ENCODE assay signal across 10 mouse cellular contexts in the genomic region with DNA sequence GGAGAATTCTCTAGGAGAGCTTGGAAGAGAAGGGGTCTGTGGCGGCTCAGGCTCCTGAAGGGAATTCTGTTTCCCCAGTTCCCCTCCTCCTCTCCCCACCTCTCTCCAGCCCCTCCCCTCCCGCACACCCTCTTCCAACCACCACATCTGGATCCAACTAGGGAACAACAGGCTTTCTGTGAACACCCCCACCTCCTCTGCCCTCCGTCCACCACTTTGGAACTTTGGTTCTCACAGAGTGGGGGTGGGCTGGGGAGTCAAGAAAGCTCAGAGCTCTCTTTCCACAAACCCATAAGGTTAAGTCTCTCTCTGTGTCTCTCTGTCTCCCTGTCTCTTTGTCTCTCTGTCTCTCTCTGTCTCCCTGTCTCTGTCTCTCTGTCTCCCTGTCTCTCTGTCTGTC. TPM values are rescaled to one million over a fixed set of nuclear protein-coding genes. Genes with fewer than 3 reads are reported as not detected.
A peak's percentile ranks its signal among the peaks of the same experiment; 100 is the strongest.
DNase-seq lines count a peak whose midpoint lies in the region; ATAC-seq and TF ChIP-seq lines count a peak whose summit lies in the region.
"Had no signal": no experiment of that assay in that cellular context is flagged by ENCODE, and none has a peak within 500 bp of the region (broad histone marks: within the 10 kb centered on the region; RNA-seq: fewer than 3 reads in every experiment).

No protein-coding gene starts in this region.

- peak overlapping the region; percentile 55 for H3K27ac ChIP-seq in heart, embryonic 11.5 days (ENCODE audit: low read depth, low read length)
- peak overlapping the region; percentile 51 for H3K27ac ChIP-seq in lung, embryonic 16.5 days (ENCODE audit: low read length)
- H3K27ac ChIP-seq in limb, embryonic 11.5 days (replicated peaks; ENCODE audit: low read depth, low read length) = peak overlapping the region; percentile 99
- H3K27ac ChIP-seq in stomach, postnatal 0 days (replicated peaks) = peak overlapping the region; percentile 45

- TF ChIP-seq EP300 in stomach, postnatal 0 days (optimal IDR thresholded peaks at IDR 0.05) = no peak

- no peak for DNase-seq in heart, postnatal 14 days
- DNase-seq in lung, postnatal 14 days = no peak
- peak; percentile 89 for DNase-seq in limb, embryonic 11.5 days (ENCODE audit: low spot score)
- DNase-seq in stomach, postnatal 0 days (ENCODE audit: low spot score) = no peak
- no peak for DNase-seq in right cerebral cortex, postnatal 36 days (ENCODE audit: low spot score in 2 of 2)
- DNase-seq in cerebellum, adult 9-11 months = no peak
- DNase-seq: lung, adult 2 months had no signal

- H3K27me3 ChIP-seq in heart, embryonic 11.5 days (ENCODE audit: control insufficient read depth, insufficient read depth, low read length) = no peaks in the 10 kb centered on the region
- no peaks in the 10 kb centered on the region for H3K27me3 ChIP-seq in lung, embryonic 16.5 days (ENCODE audit: control insufficient read depth, insufficient read depth, low read depth, low read length)
- no peaks in the 10 kb centered on the region for H3K27me3 ChIP-seq in limb, embryonic 11.5 days (ENCODE audit: control insufficient read depth, insufficient read depth, low read length)
- no peaks in the 10 kb centered on the region for H3K27me3 ChIP-seq in stomach, postnatal 0 days (ENCODE audit: control insufficient read depth, insufficient read depth, low read length)

- H3K4me2 ChIP-seq in heart, embryonic 11.5 days = no peak overlapping the region
- no peak overlapping the region for H3K4me2 ChIP-seq in lung, embryonic 16.5 days (ENCODE audit: low read depth, low read length)
- peak overlapping the region; percentile 36 for H3K4me2 ChIP-seq in limb, embryonic 11.5 days (ENCODE audit: low read depth, severe bottlenecking)
- H3K4me2 ChIP-seq in stomach, postnatal 0 days (replicated peaks; ENCODE audit: low read depth) = no peak overlapping the region

- no peak overlapping the region for H3K4me3 ChIP-seq in heart, embryonic 11.5 days (ENCODE audit: low read depth, low read length)
- no peak overlapping the region for H3K4me3 ChIP-seq in lung, embryonic 16.5 days (ENCODE audit: low read length)
- H3K4me3 ChIP-seq in limb, embryonic 11.5 days (ENCODE audit: low read depth, low read length) = no peak overlapping the region
- no peak overlapping the region for H3K4me3 ChIP-seq in stomach, postnatal 0 days (ENCODE audit: low read depth, low read length)

- no peak for TF ChIP-seq CTCF in stomach, postnatal 0 days (IDR thresholded peaks at IDR 0.05; ENCODE audit: low read depth)

- H3K36me3 ChIP-seq in heart, embryonic 11.5 days (ENCODE audit: control insufficient read depth, insufficient read depth, low read length) = no peaks in the 10 kb centered on the region
- H3K36me3 ChIP-seq in lung, embryonic 16.5 days (ENCODE audit: control insufficient read depth, insufficient read depth, low read length) = no peaks in the 10 kb centered on the region
- no peaks in the 10 kb centered on the region for H3K36me3 ChIP-seq in limb, embryonic 11.5 days (ENCODE audit: control insufficient read depth, insufficient read depth, low read length)
- H3K36me3 ChIP-seq in stomach, postnatal 0 days (ENCODE audit: control insufficient read depth, insufficient read depth, low read length) = no peaks in the 10 kb centered on the region

- intact Hi-C loops in heart, postnatal 14 days (cut with DNase I) = no loop called here

- H3K4me1 ChIP-seq in heart, embryonic 11.5 days (ENCODE audit: control insufficient read depth, insufficient read depth, low read length) = peaks cover 4% of the 10 kb centered on the region; the same call in 1 of the 2 replicates
- peaks cover 3% of the 10 kb centered on the region for H3K4me1 ChIP-seq in lung, embryonic 16.5 days (replicated peaks; ENCODE audit: control insufficient read depth, insufficient read depth, low read length)
- H3K4me1 ChIP-seq in limb, embryonic 11.5 days (ENCODE audit: control insufficient read depth, insufficient read depth, low read length) = peaks cover 46% of the 10 kb centered on the region
- H3K4me1 ChIP-seq in stomach, postnatal 0 days (replicated peaks; ENCODE audit: control insufficient read depth, insufficient read depth) = no peaks in the 10 kb centered on the region

- 40% methylated on average over 3 of the region's 3 CpGs for WGBS in heart, embryonic 11.5 days (ENCODE audit: insufficient replicate concordance)
- 58% methylated on average over 3 of the region's 3 CpGs for WGBS in lung, embryonic 16.5 days
- 19% methylated on average over 3 of the region's 3 CpGs for WGBS in limb, embryonic 11.5 days
- WGBS in stomach, postnatal 0 days = 60% methylated on average over 3 of the region's 3 CpGs

- H3K9me3 ChIP-seq in heart, embryonic 11.5 days (replicated peaks; ENCODE audit: control insufficient read depth, low read length) = no peaks in the 10 kb centered on the region
- H3K9me3 ChIP-seq in lung, embryonic 16.5 days (ENCODE audit: control insufficient read depth, low read length) = no peaks in the 10 kb centered on the region
- H3K9me3 ChIP-seq in limb, embryonic 11.5 days (ENCODE audit: control insufficient read depth, low read length) = no peaks in the 10 kb centered on the region
- H3K9me3 ChIP-seq in stomach, postnatal 0 days (ENCODE audit: control insufficient read depth, low read length) = no peaks in the 10 kb centered on the region

- ATAC-seq in heart, embryonic 11.5 days (replicated peaks; ENCODE audit: insufficient number of reproducible peaks, low FRiP score, low TSS enrichment) = no peak
- peak; percentile 39; the same call in 1 of the 2 replicates for ATAC-seq in lung, embryonic 16.5 days (ENCODE audit: low read depth)
- peak; percentile 90 for ATAC-seq in limb, embryonic 11.5 days (ENCODE audit: insufficient number of reproducible peaks, low FRiP score, low TSS enrichment, low read depth)
- no peak for ATAC-seq in stomach, postnatal 0 days (ENCODE audit: low FRiP score, low TSS enrichment)

- no peak overlapping the region for H3K9ac ChIP-seq in heart, embryonic 11.5 days (ENCODE audit: low read depth, low read length)
- H3K9ac ChIP-seq in lung, embryonic 16.5 days (ENCODE audit: low read length) = no peak overlapping the region
- H3K9ac ChIP-seq in limb, embryonic 11.5 days (ENCODE audit: low read length) = peak overlapping the region; percentile 56
- H3K9ac ChIP-seq in stomach, postnatal 0 days (ENCODE audit: low read length) = no peak overlapping the region; the same call in 1 of the 2 replicates

RNA-seq across cellular contexts. Expression of gene Oaf, which starts 13.1 kb away (rescaled TPM):
- 37.8 and 41.1 TPM in 2 replicates for polyA plus RNA-seq in heart, embryonic 11.5 days (2014; fragmentation: Nextera tagmentation; extraction: Ambion mirVana)
- total RNA-seq in heart, postnatal 14 days (2021) = 10 to 100 TPM; 13.0 to 14.9 TPM
- 35.3 and 38.0 TPM in 2 replicates for polyA plus RNA-seq in lung, embryonic 16.5 days (2015; fragmentation: Nextera tagmentation; extraction: Ambion mirVana)
- 96.4 and 108 TPM in 2 replicates for polyA plus RNA-seq in limb, embryonic 11.5 days (2014; fragmentation: Nextera tagmentation; extraction: Ambion mirVana)
- 30.9 and 31.9 TPM in 2 replicates for polyA plus RNA-seq in stomach, postnatal 0 days (2015; fragmentation: Nextera tagmentation; extraction: Ambion mirVana)
- total RNA-seq: neutrophil, adult 5-6 weeks had no signal

RNA-seq across cellular contexts. Expression of gene Pou2f3, which starts 42.6 kb away (rescaled TPM):
- not detected in 2 replicates for polyA plus RNA-seq in heart, embryonic 11.5 days (2014; fragmentation: Nextera tagmentation; extraction: Ambion mirVana)
- total RNA-seq in heart, postnatal 14 days (2021) = not detected
- polyA plus RNA-seq in lung, embryonic 16.5 days (2015; fragmentation: Nextera tagmentation; extraction: Ambion mirVana) = 0.13 and 0.19 TPM in 2 replicates
- not detected in 2 replicates for polyA plus RNA-seq in limb, embryonic 11.5 days (2014; fragmentation: Nextera tagmentation; extraction: Ambion mirVana)
- 1.7 and 2.5 TPM in 2 replicates for polyA plus RNA-seq in stomach, postnatal 0 days (2015; fragmentation: Nextera tagmentation; extraction: Ambion mirVana)
- total RNA-seq: neutrophil, adult 5-6 weeks had no signal

RNA-seq across cellular contexts. Expression of gene Trim29, which starts 57.9 kb away (rescaled TPM):
- 0.13 and 0.31 TPM in 2 replicates for polyA plus RNA-seq in heart, embryonic 11.5 days (2014; fragmentation: Nextera tagmentation; extraction: Ambion mirVana)
- under 1 TPM; 0.17 to 0.34 TPM for total RNA-seq in heart, postnatal 14 days (2021)
- 1.3 and 2.8 TPM in 2 replicates for polyA plus RNA-seq in lung, embryonic 16.5 days (2015; fragmentation: Nextera tagmentation; extraction: Ambion mirVana)
- polyA plus RNA-seq in limb, embryonic 11.5 days (2014; fragmentation: Nextera tagmentation; extraction: Ambion mirVana) = 4.9 and 6.0 TPM in 2 replicates
- 71.2 and 75.3 TPM in 2 replicates for polyA plus RNA-seq in stomach, postnatal 0 days (2015; fragmentation: Nextera tagmentation; extraction: Ambion mirVana)

Comparison
In these comparisons a context has a peak if more than half of its experiments do, and no peak if none do; other contexts are left out.
1. ATAC-seq: peak in lung, embryonic 16.5 days (single experiment) and limb, embryonic 11.5 days (single experiment); none in heart, embryonic 11.5 days (single experiment) and stomach, postnatal 0 days (single experiment).
2. H3K27ac ChIP-seq: peak in every context shown above with its lines; median percentile 99 in limb, embryonic 11.5 days; 55 in heart, embryonic 11.5 days; 51 in lung, embryonic 16.5 days; 45 in stomach, postnatal 0 days.
3. RNA of gene Trim29, which starts 57.9 kb away (polyA plus RNA-seq): 71.2 to 75.3 TPM in stomach, postnatal 0 days; 4.9 to 6.0 TPM in limb, embryonic 11.5 days, 1.3 to 2.8 TPM in lung, embryonic 16.5 days and 0.13 to 0.31 TPM in heart, embryonic 11.5 days; every median in the first group is over 10 times any median in the second.